In the genomic region with DNA sequence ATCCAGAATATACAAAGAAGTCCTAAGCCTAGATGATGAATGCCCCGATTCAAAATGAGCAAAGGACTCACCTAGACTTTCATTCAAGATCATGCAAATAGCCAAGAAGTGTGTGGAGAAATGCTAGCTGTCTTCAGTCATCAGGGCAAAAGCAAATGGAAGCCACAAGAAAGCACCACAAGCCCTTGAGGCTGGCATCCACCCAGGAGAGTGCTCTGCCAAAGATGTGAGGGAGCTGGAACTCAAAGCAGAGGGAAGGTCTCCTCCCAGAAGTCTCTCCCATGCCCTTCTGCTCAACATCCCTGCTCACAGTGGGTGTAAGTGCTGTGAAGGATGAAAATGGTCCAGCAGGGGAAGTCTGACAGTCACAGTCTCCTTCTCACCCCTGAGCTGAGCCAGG, we compare ENCODE assay signal across 24 mouse cellular contexts. TPM values are rescaled to one million over a fixed set of nuclear protein-coding genes. Genes with fewer than 3 reads are reported as not detected.
DNase-seq lines count a peak whose midpoint lies in the region; ATAC-seq and TF ChIP-seq lines count a peak whose summit lies in the region.
"Had no signal": no experiment of that assay in that cellular context is flagged by ENCODE, and none has a peak within 500 bp of the region (broad histone marks: within the 10 kb centered on the region; RNA-seq: fewer than 3 reads in every experiment).

No protein-coding gene starts in this region.

- WGBS in heart, embryonic 10.5 days: 86% methylated on average over 1 of the region's 1 CpGs
- WGBS in heart, adult 2 months: 81% methylated on average over 1 of the region's 1 CpGs
- 70% methylated on average over 1 of the region's 1 CpGs for WGBS in forebrain, postnatal 0 days

- H3K27me3 ChIP-seq in heart, embryonic 10.5 days (ENCODE audit: insufficient read depth, poor library complexity, severe bottlenecking): no peaks in the 10 kb centered on the region
- no peaks in the 10 kb centered on the region for H3K27me3 ChIP-seq in heart, adult 2 months (ENCODE audit: control insufficient read depth, insufficient read depth, low read length)
- no peaks in the 10 kb centered on the region for H3K27me3 ChIP-seq in forebrain, postnatal 0 days (ENCODE audit: insufficient read depth, low read length)
- H3K27me3 ChIP-seq: CH12.LX; embryonic facial prominence, embryonic 12.5 days; forebrain, embryonic 13.5 days; forebrain, embryonic 15.5 days had no signal

- H3K4me3 ChIP-seq in heart, embryonic 10.5 days: no peak overlapping the region
- no peak overlapping the region for H3K4me3 ChIP-seq in heart, adult 2 months
- H3K4me3 ChIP-seq in forebrain, postnatal 0 days (ENCODE audit: low read depth, low read length): no peak overlapping the region
- H3K4me3 ChIP-seq: embryonic facial prominence, embryonic 10.5 days; embryonic facial prominence, embryonic 12.5 days; forebrain, embryonic 13.5 days; forebrain, embryonic 15.5 days had no signal

- TF ChIP-seq CTCF in heart, adult 2 months (IDR thresholded peaks at IDR 0.05): no peak
- no peak for TF ChIP-seq CTCF in forebrain, postnatal 0 days (IDR thresholded peaks at IDR 0.05; ENCODE audit: low read depth)

- no peaks in the 10 kb centered on the region for H3K79me2 ChIP-seq in heart, adult 2 months (replicated peaks; ENCODE audit: control insufficient read depth, insufficient read depth, low read length)

- no peak for TF ChIP-seq EP300 in heart, adult 2 months (IDR thresholded peaks at IDR 0.05; ENCODE audit: insufficient read depth, low read depth, low read length)

- peak; percentile 53 to 67 for DNase-seq in cerebellum, postnatal 10 days
- DNase-seq in heart, embryonic 10.5 days (ENCODE audit: low spot score): peak; percentile 67
- no peak for DNase-seq in heart, adult 2 months
- DNase-seq in NIH3T3 (ENCODE audit: low read depth): peak; percentile 10
- no peak for DNase-seq in forebrain, postnatal 0 days
- DNase-seq: adrenal gland, adult 2 months; adrenal gland, postnatal 10 days; adrenal gland, postnatal 25 days; B cell, adult 2 months; cerebellum, adult 11 months; cerebellum, adult 18-20 months; cerebellum, adult 9-10 months; cerebellum, postnatal 25 days had no signal

- H3K9ac ChIP-seq in heart, adult 2 months (ENCODE audit: low read depth, low read length): no peak overlapping the region
- H3K9ac ChIP-seq in forebrain, postnatal 0 days: no peak overlapping the region
- H3K9ac ChIP-seq: embryonic facial prominence, embryonic 12.5 days; forebrain, embryonic 13.5 days; forebrain, embryonic 15.5 days had no signal

- no peak overlapping the region for H3K27ac ChIP-seq in heart, embryonic 10.5 days
- H3K27ac ChIP-seq in heart, adult 2 months: no peak overlapping the region
- no peak overlapping the region for H3K27ac ChIP-seq in forebrain, postnatal 0 days (ENCODE audit: low read depth, low read length)
- H3K27ac ChIP-seq: embryonic facial prominence, embryonic 10.5 days; embryonic facial prominence, embryonic 12.5 days; forebrain, embryonic 13.5 days; forebrain, embryonic 15.5 days had no signal

- intact Hi-C loops in heart, adult 2 months (cut with DNase I): no loop called here

- TF ChIP-seq POLR2A in heart, adult 2 months (IDR thresholded peaks at IDR 0.05; ENCODE audit: insufficient read depth, low read depth, low read length): no peak

- H3K36me3 ChIP-seq in heart, embryonic 10.5 days: no peaks in the 10 kb centered on the region
- H3K36me3 ChIP-seq in heart, adult 2 months (ENCODE audit: control insufficient read depth, insufficient read depth, low read length): no peaks in the 10 kb centered on the region
- H3K36me3 ChIP-seq in forebrain, postnatal 0 days (ENCODE audit: insufficient read depth): no peaks in the 10 kb centered on the region
- H3K36me3 ChIP-seq: embryonic facial prominence, embryonic 10.5 days; embryonic facial prominence, embryonic 12.5 days; forebrain, embryonic 15.5 days; G1E had no signal

- no peak for ATAC-seq in cerebellum, adult (ENCODE audit: insufficient number of reproducible peaks, low FRiP score, low TSS enrichment)
- ATAC-seq in forebrain, postnatal 0 days: no peak
- ATAC-seq: CD4-positive, CD25-positive, alpha-beta regulatory T cell, adult 4 months; forebrain, embryonic 13.5 days; forebrain, embryonic 15.5 days had no signal

- no peaks in the 10 kb centered on the region for H3K9me3 ChIP-seq in heart, embryonic 10.5 days
- H3K9me3 ChIP-seq in forebrain, postnatal 0 days (ENCODE audit: low read length): no peaks in the 10 kb centered on the region
- H3K9me3 ChIP-seq: embryonic facial prominence, embryonic 10.5 days; embryonic facial prominence, embryonic 12.5 days; forebrain, embryonic 13.5 days; forebrain, embryonic 15.5 days had no signal

- H3K4me2 ChIP-seq in forebrain, postnatal 0 days (ENCODE audit: low read depth): no peak overlapping the region
- H3K4me2 ChIP-seq: embryonic facial prominence, embryonic 12.5 days; forebrain, embryonic 13.5 days; forebrain, embryonic 15.5 days had no signal

- H3K4me1 ChIP-seq in heart, embryonic 10.5 days: no peaks in the 10 kb centered on the region
- H3K4me1 ChIP-seq in heart, adult 2 months (ENCODE audit: control insufficient read depth, insufficient read depth, low read length): no peaks in the 10 kb centered on the region
- no peaks in the 10 kb centered on the region for H3K4me1 ChIP-seq in forebrain, postnatal 0 days (ENCODE audit: insufficient read depth)
- H3K4me1 ChIP-seq: embryonic facial prominence, embryonic 10.5 days; embryonic facial prominence, embryonic 12.5 days; forebrain, embryonic 13.5 days; forebrain, embryonic 15.5 days had no signal

RNA-seq across cellular contexts. Expression of gene Gm9195, which starts 52.7 kb away (rescaled TPM):
- polyA plus RNA-seq in heart, embryonic 10.5 days (2016; fragmentation: Nextera tagmentation; extraction: Ambion mirVana): not detected in 2 replicates
- total RNA-seq in heart, adult 2 months (2021): not detected
- not detected in 2 replicates for polyA plus RNA-seq in heart, adult 2 months (2012; rRNA removed)
- not detected in 2 replicates for total RNA-seq in forebrain, postnatal 0 days (2014; rRNA removed)
- not detected in 2 replicates for polyA plus RNA-seq in forebrain, postnatal 0 days (2015; fragmentation: Nextera tagmentation; extraction: Ambion mirVana)
- total RNA-seq: adrenal gland, adult 2 months; adrenal gland, postnatal 10 days; adrenal gland, postnatal 25 days; adrenal gland, postnatal 4 days had no signal
- polyA plus RNA-seq: adrenal gland, adult 2 months; CD4-positive, CD25-positive, alpha-beta regulatory T cell, adult 4 months; embryonic facial prominence, embryonic 10.5 days; embryonic facial prominence, embryonic 12.5 days; forebrain, embryonic 11.5 days; forebrain, embryonic 13.5 days; forebrain, embryonic 15.5 days; frontal cortex, adult 2 months; G1E had no signal

Comparison
In these comparisons a context has a peak if more than half of its experiments do, and no peak if none do; other contexts are left out.
1. DNase-seq: peak in cerebellum, postnatal 10 days (2 of 2), heart, embryonic 10.5 days (single experiment) and NIH3T3 (single experiment); none in heart, adult 2 months (0 of 2) and forebrain, postnatal 0 days (single experiment).